Mouse (Mus musculus) embryonic fibroblast, embryonic 13.5 days (primary cell): ENCODE measurements around the gene Snx12.

Source experiments
- CTCF ChIP-seq: IDR thresholded peaks from 2 replicates; pipeline ENCODE4 v1.5.1; 2011; ENCODE audit warnings: mild to moderate bottlenecking, control low read depth, low read length, moderate library complexity, borderline replicate concordance; ENCODE audit not compliant: insufficient read depth
- POLR2A ChIP-seq: IDR thresholded peaks from 2 replicates; pipeline ENCODE4 v1.6.1; 2011; ENCODE audit warnings: low read depth, mild to moderate bottlenecking, control low read depth, low read length, moderate library complexity

- no peak for TF ChIP-seq POLR2A
- no peak for TF ChIP-seq CTCF
Observed at GRCm38 (mm10) chrX:101256603-101257002, 34.2 kb upstream of the Snx12 start.
